Comparison of ENCODE assay signal across 8 mouse cellular contexts in the genomic region with DNA sequence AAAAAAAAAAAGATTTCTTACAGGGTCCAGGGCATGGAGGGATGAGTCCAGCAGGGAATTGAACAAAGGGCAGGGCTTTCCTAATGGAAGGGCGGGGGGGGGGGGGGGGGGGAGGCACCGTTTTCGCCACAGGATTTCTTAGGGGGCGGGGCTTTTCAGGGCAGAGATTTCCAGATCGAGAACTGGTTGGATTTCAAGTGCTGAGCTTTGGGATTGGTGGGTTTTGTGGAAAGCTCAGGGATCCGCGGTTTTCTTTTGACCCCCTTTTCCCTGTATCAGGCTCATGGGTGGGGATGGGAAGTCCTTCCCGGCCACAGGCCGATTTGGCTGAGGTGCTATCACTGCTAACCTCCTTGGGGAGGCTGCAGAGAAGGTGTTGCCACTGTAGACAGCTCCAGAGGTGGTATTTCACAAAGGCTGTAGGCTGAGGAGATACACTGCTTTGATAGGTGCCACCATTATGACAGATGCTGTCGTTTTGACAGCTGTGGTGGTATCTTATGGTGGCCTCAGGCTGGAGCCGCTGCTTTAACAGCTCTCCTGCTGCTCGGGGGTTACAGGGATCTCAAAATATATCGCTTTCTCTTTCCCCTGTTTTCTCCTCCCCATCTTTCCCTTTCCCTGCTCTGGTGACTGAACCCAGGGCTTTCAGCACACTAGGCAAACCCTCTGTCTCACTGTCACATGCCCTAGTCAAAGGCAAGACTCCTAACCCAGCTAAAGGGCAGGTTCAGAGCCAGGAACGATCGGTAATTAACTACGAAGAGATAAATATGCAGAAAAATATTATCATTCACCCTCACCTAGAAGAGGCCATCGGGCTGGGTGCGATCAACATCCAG.
A peak's percentile ranks its signal among the peaks of the same experiment; 100 is the strongest.
DNase-seq lines count a peak whose midpoint lies in the region; ATAC-seq lines count a peak whose summit lies in the region.

No protein-coding gene starts in this region.

- peak overlapping the region; percentile 65 for H3K4me2 ChIP-seq in forebrain, embryonic 16.5 days (ENCODE audit: low read length)

- intact Hi-C loops in left cerebral cortex, postnatal 36 days (cut with DNase I): no loop called here

- no peaks in the 10 kb centered on the region for H3K27me3 ChIP-seq in forebrain, embryonic 16.5 days (replicated peaks; ENCODE audit: control insufficient read depth, insufficient read depth, low read length)

- H3K79me2 ChIP-seq in macrophage (ENCODE audit: inconsistent target): no peaks in the 10 kb centered on the region

- peak overlapping the region; percentile 38 for H3K4me3 ChIP-seq in forebrain, embryonic 16.5 days (replicated peaks; ENCODE audit: low read length)
- peak overlapping the region; percentile 5; the same call in 1 of the 2 replicates for H3K4me3 ChIP-seq in macrophage (ENCODE audit: inconsistent target)

- H3K9ac ChIP-seq in forebrain, embryonic 16.5 days (replicated peaks; ENCODE audit: low read depth, low read length): peak overlapping the region; percentile 53

- H3K27ac ChIP-seq in forebrain, embryonic 16.5 days (ENCODE audit: low read length): no peak overlapping the region
- H3K27ac ChIP-seq in macrophage: no peak overlapping the region

- 11% methylated on average over 15 of the region's 18 CpGs for WGBS in forebrain, embryonic 16.5 days
- WGBS in macrophage (ENCODE audit: missing documents): 29% methylated on average over 14 of the region's 18 CpGs

- peak; percentile 56 for DNase-seq in embryo, embryonic 10.5 days (ENCODE audit: low spot score)
- no peak for DNase-seq in embryo, embryonic 10 days (ENCODE audit: low spot score)
- DNase-seq in CD4-positive, CD25-positive, alpha-beta regulatory T cell, adult 2 months (ENCODE audit: low read depth, low spot score): peak; percentile 7
- DNase-seq in layer of hippocampus, adult 11-12 months (ENCODE audit: low spot score): no peak
- no peak for DNase-seq in left cerebral cortex, postnatal 36 days (ENCODE audit: low spot score in 2 of 2)
- no peak for DNase-seq in adrenal gland, adult 18-20 months (ENCODE audit: low spot score in 2 of 2)

- no peaks in the 10 kb centered on the region for H3K36me3 ChIP-seq in forebrain, embryonic 16.5 days (ENCODE audit: control insufficient read depth, insufficient read depth)
- no peaks in the 10 kb centered on the region for H3K36me3 ChIP-seq in macrophage (ENCODE audit: inconsistent target)

- ATAC-seq in forebrain, embryonic 16.5 days: peak; percentile 41

- peaks cover 3% of the 10 kb centered on the region; the same call in 1 of the 2 replicates for H3K9me3 ChIP-seq in forebrain, embryonic 16.5 days (ENCODE audit: control insufficient read depth, low read length)

- peaks cover 7% of the 10 kb centered on the region for H3K4me1 ChIP-seq in forebrain, embryonic 16.5 days (replicated peaks; ENCODE audit: control insufficient read depth, insufficient read depth, low read length)

Comparison
In these comparisons a context has a peak if more than half of its experiments do, and no peak if none do; other contexts are left out.
1. DNase-seq: peak in embryo, embryonic 10.5 days (single experiment) and CD4-positive, CD25-positive, alpha-beta regulatory T cell, adult 2 months (single experiment); none in embryo, embryonic 10 days (single experiment), layer of hippocampus, adult 11-12 months (single experiment), left cerebral cortex, postnatal 36 days (0 of 2) and adrenal gland, adult 18-20 months (0 of 2).